Mouse (Mus musculus): ENCODE data around the gene Scaf4.

GRCm38 (mm10) chr16:90211767-90212166 lies 72.5 kb downstream of the Scaf4 start:
- no peak for TF ChIP-seq CTCF (IDR thresholded peaks at IDR 0.05; ENCODE audit: extremely low read depth, insufficient read depth, low read length)
- no peak for TF ChIP-seq POLR2A (IDR thresholded peaks at IDR 0.05; ENCODE audit: extremely low read depth, insufficient read depth, low read length)

Data from cortical plate, adult 2 months (tissue).